Mouse (Mus musculus): ENCODE measurements around the gene Mcm3ap. TPM values are rescaled to one million over a fixed set of nuclear protein-coding genes. Genes with fewer than 3 reads are reported as not detected.

Mcm3ap gene
- 10 to 100 TPM; 66.1 to 75.6 TPM for total RNA-seq (2023)

GRCm38 (mm10) chr10:76468203-76469162 is at the start of gene Mcm3ap, which contains the start of gene Ybey:
TSS of gene Mcm3ap (plus strand) at chr10:76468927.
TSS of gene Ybey (minus strand) at chr10:76469114.

GRCm38 (mm10) chr10:76440281-76440680 is 28.4 kb upstream of the Mcm3ap start, which contains the start of gene AC141477.1:
TSS of gene AC141477.1 (minus strand) at chr10:76440444.

GRCm38 (mm10) chr10:76442178-76443088 is 26.3 kb upstream of the Mcm3ap start, which contains the start of gene Pcnt:
TSS of gene Pcnt (minus strand) at chr10:76442786.

GRCm38 (mm10) chr10:76448851-76449250 is 19.9 kb upstream of the Mcm3ap start, which contains the start of gene 2610028H24Rik:
TSS of gene 2610028H24Rik (plus strand) at chr10:76449081.

DNA sequence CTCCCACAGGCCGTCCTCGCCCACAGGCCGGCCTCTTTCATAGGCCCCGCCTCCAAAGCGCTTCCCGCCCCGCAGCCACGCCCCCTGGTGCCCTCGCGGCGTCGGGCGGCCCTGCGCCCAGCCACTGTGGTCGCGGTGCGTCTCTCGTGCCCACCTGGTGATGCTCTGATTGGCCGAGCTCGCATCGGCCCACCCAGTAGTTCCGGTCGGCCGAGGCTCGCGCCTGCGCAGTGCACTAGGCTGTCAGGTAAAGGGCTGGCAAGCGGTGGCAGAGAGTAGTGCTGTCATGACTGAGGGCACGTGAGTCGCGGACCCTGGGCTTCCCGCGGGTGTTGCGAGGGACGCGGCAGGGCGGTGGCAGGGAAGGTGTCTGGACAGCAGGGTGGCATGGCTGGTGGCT is 62.6 kb downstream of the Mcm3ap start, which contains the start of gene Lss:
Gene Lss (plus strand): TSS at position 214 of the 400 bp plus-strand sequence.

DNA sequence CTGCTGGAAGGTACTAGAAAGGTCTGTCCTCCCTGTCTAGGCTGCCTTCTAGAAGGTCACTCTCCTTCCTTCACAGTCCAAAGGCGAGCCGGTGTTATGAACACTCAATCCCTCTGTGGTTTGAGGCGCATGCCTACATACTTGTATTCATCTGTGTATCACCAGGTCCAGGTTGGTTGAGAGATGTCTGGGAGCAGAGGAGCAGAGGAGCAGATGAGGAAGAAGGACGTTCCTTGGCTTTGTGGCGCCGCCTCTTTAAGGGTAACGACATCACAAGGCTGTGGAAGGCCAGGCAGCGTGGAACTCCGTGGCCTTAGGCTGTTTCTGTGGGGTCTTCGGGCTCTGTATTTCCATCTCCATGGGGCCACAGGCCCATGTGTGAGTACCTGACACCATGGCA is 93.2 kb downstream of the Mcm3ap start, which contains the start of gene Spatc1l:
Gene Spatc1l (plus strand): TSS at position 301 of the 400 bp plus-strand sequence.

Other genes with a start within 250 kb of the Mcm3ap start
- 10 to 100 TPM; 12.0 to 13.2 TPM for gene Prmt2, start 231.1 kb upstream of the Mcm3ap start, total RNA-seq (2023)
- not detected for gene S100b, start 215.1 kb upstream of the Mcm3ap start, total RNA-seq (2023)
- gene Dip2a, start 123.6 kb upstream of the Mcm3ap start, total RNA-seq (2023): 1 to 10 TPM; 4.7 to 5.5 TPM
- gene AC141477.1, start 28.5 kb upstream of the Mcm3ap start, total RNA-seq (2023): 10 to 100 TPM; 19.6 to 29.2 TPM
- 10 to 100 TPM; 68.2 to 73.3 TPM for gene Pcnt, start 26.1 kb upstream of the Mcm3ap start, total RNA-seq (2023)
- gene 2610028H24Rik, start 19.8 kb upstream of the Mcm3ap start, total RNA-seq (2023): not detected
- gene Ybey, start 187 bp downstream of the Mcm3ap start, total RNA-seq (2023): 1 to 10 TPM; 1.5 to 1.9 TPM
- gene Lss, start 62.7 kb downstream of the Mcm3ap start, total RNA-seq (2023): 10 to 100 TPM; 33.6 to 41.8 TPM
- 1 to 10 TPM in 1 of 2 experiments, not detected in 1; 1.3 TPM for gene Spatc1l, start 93.3 kb downstream of the Mcm3ap start, total RNA-seq (2023)
- not detected for gene Ftcd, start 106.7 kb downstream of the Mcm3ap start, total RNA-seq (2023)
- not detected for gene Col6a2, start 154.7 kb downstream of the Mcm3ap start, total RNA-seq (2023)